9 mouse cellular contexts compared by ENCODE assay signal in genomic region chr12:86078176-86078552, GRCm38 (mm10). TPM values are rescaled to one million over a fixed set of nuclear protein-coding genes. Genes with fewer than 3 reads are reported as not detected.
DNase-seq lines count a peak whose midpoint lies in the region; ATAC-seq and TF ChIP-seq lines count a peak whose summit lies in the region.
"Had no signal": no experiment of that assay in that cellular context is flagged by ENCODE, and none has a peak within 500 bp of the region (broad histone marks: within the 10 kb centered on the region; RNA-seq: fewer than 3 reads in every experiment).

No protein-coding gene starts in this region.

- H3K79me2 ChIP-seq in myocyte (ENCODE audit: control insufficient read depth, insufficient read depth) = peaks cover 54% of the 10 kb centered on the region

- H3K9me3 ChIP-seq in kidney, postnatal 0 days (replicated peaks; ENCODE audit: low read length) = no peaks in the 10 kb centered on the region
- no peaks in the 10 kb centered on the region for H3K9me3 ChIP-seq in embryonic facial prominence, embryonic 13.5 days
- H3K9me3 ChIP-seq in hindbrain, postnatal 0 days (ENCODE audit: low read length) = no peaks in the 10 kb centered on the region

- no peaks in the 10 kb centered on the region for H3K27me3 ChIP-seq in kidney, postnatal 0 days (ENCODE audit: insufficient read depth, low read length)
- H3K27me3 ChIP-seq in embryonic facial prominence, embryonic 13.5 days = no peaks in the 10 kb centered on the region
- no peaks in the 10 kb centered on the region for H3K27me3 ChIP-seq in hindbrain, postnatal 0 days (ENCODE audit: insufficient read depth, low read length)
- H3K27me3 ChIP-seq in myocyte (ENCODE audit: control insufficient read depth, insufficient read depth, insufficient read length) = no peaks in the 10 kb centered on the region

- WGBS in kidney, postnatal 0 days = 15% methylated on average over 9 of the region's 9 CpGs
- 4% methylated on average over 9 of the region's 9 CpGs for WGBS in embryonic facial prominence, embryonic 13.5 days
- WGBS in hindbrain, postnatal 0 days = 18% methylated on average over 9 of the region's 9 CpGs

- H3ac ChIP-seq in myocyte (ENCODE audit: control insufficient read depth, insufficient read length) = peak overlapping the region; percentile 27

- H3K27ac ChIP-seq in kidney, postnatal 0 days = peak overlapping the region; percentile 83
- peak overlapping the region; percentile 99 for H3K27ac ChIP-seq in embryonic facial prominence, embryonic 13.5 days
- peak overlapping the region; percentile 77; the same call in 1 of the 2 replicates for H3K27ac ChIP-seq in hindbrain, postnatal 0 days

- peak overlapping the region; percentile 52 for H3K4me3 ChIP-seq in kidney, postnatal 0 days (replicated peaks; ENCODE audit: low read depth, low read length)
- H3K4me3 ChIP-seq in embryonic facial prominence, embryonic 13.5 days = peak overlapping the region; percentile 58
- H3K4me3 ChIP-seq in hindbrain, postnatal 0 days (ENCODE audit: low read length) = peak overlapping the region; percentile 49
- H3K4me3 ChIP-seq in myocyte = peak overlapping the region; percentile 78

- ATAC-seq in kidney, postnatal 0 days (replicated peaks; ENCODE audit: low FRiP score, low read depth) = no peak
- no peak for ATAC-seq in embryonic facial prominence, embryonic 13.5 days (ENCODE audit: insufficient number of reproducible peaks, insufficient read depth, low FRiP score, low TSS enrichment, low read depth)
- no peak for ATAC-seq in hindbrain, postnatal 0 days

- peak overlapping the region; percentile 66; the same call in 1 of the 2 replicates for H3K9ac ChIP-seq in kidney, postnatal 0 days (ENCODE audit: low read depth, low read length)
- peak overlapping the region; percentile 82 for H3K9ac ChIP-seq in embryonic facial prominence, embryonic 13.5 days
- peak overlapping the region; percentile 52 for H3K9ac ChIP-seq in hindbrain, postnatal 0 days (replicated peaks; ENCODE audit: low read length)

- no peak for DNase-seq in kidney, postnatal 0 days (ENCODE audit: low spot score)
- DNase-seq in kidney, postnatal 36 days = no peak
- no peak for DNase-seq in hindbrain, postnatal 0 days (ENCODE audit: low spot score)
- DNase-seq in thymus, adult 18-20 months = no peak
- DNase-seq in adipocyte (ENCODE audit: low spot score) = no peak
- no peak for DNase-seq in cerebellum, postnatal 4 days (ENCODE audit: low spot score in 2 of 2)

- H3K36me3 ChIP-seq in kidney, postnatal 0 days (ENCODE audit: insufficient read depth, low read length) = no peaks in the 10 kb centered on the region
- no peaks in the 10 kb centered on the region for H3K36me3 ChIP-seq in embryonic facial prominence, embryonic 13.5 days
- H3K36me3 ChIP-seq in hindbrain, postnatal 0 days (ENCODE audit: insufficient read depth, low read length) = no peaks in the 10 kb centered on the region
- H3K36me3 ChIP-seq in myocyte (ENCODE audit: control insufficient read depth, insufficient read depth) = peaks cover 5% of the 10 kb centered on the region

- H3K4me1 ChIP-seq in kidney, postnatal 0 days (replicated peaks; ENCODE audit: insufficient read depth, low read length) = peaks cover 9% of the 10 kb centered on the region; the same call in 1 of the 2 replicates
- H3K4me1 ChIP-seq in embryonic facial prominence, embryonic 13.5 days = peaks cover 38% of the 10 kb centered on the region
- peaks cover 22% of the 10 kb centered on the region; the same call in 1 of the 2 replicates for H3K4me1 ChIP-seq in hindbrain, postnatal 0 days (ENCODE audit: insufficient read depth, low read length)

- TF ChIP-seq CTCF in kidney, postnatal 0 days (IDR thresholded peaks at IDR 0.05; ENCODE audit: low read depth) = no peak
- no peak for TF ChIP-seq CTCF in hindbrain, postnatal 0 days (IDR thresholded peaks at IDR 0.05; ENCODE audit: low read depth)

- no peak for TF ChIP-seq POLR2A in myocyte (IDR thresholded peaks at IDR 0.05; ENCODE audit: insufficient read length, low read depth)

- peak overlapping the region; percentile 84 for H3K4me2 ChIP-seq in kidney, postnatal 0 days (ENCODE audit: low read length)
- H3K4me2 ChIP-seq in embryonic facial prominence, embryonic 13.5 days = peak overlapping the region; percentile 91
- peak overlapping the region; percentile 97 for H3K4me2 ChIP-seq in hindbrain, postnatal 0 days (ENCODE audit: low read depth, low read length)
- peak overlapping the region; percentile 67 for H3K4me2 ChIP-seq in myocyte (ENCODE audit: low read depth)

TF ChIP-seq in myocyte, 11 proteins besides CTCF, POLR2A, EP300 and RAD21:
- TF ChIP-seq CEBPB (IDR thresholded peaks at IDR 0.05; ENCODE audit: insufficient read depth, poor library complexity, severe bottlenecking) (no peak), MYOD1 (IDR thresholded peaks at IDR 0.05; ENCODE audit: control insufficient read depth in 1 of 3, insufficient read length in 2 of 3, low read depth in 2 of 3) (no peak), MYOG (IDR thresholded peaks at IDR 0.05; ENCODE audit: control insufficient read depth in 1 of 3, insufficient read depth in 1 of 3, insufficient read length in 2 of 3, low read depth in 2 of 3) (peak in 1 of 3 experiments; percentile 29)

RNA-seq across cellular contexts. Expression of gene Tgfb3, which starts 0.7 kb away (rescaled TPM):
- 16.6 and 19.3 TPM in 2 replicates for polyA plus RNA-seq in kidney, postnatal 0 days (2015; fragmentation: Nextera tagmentation; extraction: Ambion mirVana)
- 43.1 and 48.0 TPM in 2 replicates for polyA plus RNA-seq in embryonic facial prominence, embryonic 13.5 days (2015; fragmentation: Nextera tagmentation; extraction: Ambion mirVana)
- 4.0 and 5.9 TPM in 2 replicates for total RNA-seq in hindbrain, postnatal 0 days (2014; rRNA removed)
- polyA plus RNA-seq in hindbrain, postnatal 0 days (2015; fragmentation: Nextera tagmentation; extraction: Ambion mirVana) = 4.4 and 4.5 TPM in 2 replicates
- 79.2 TPM for polyA plus RNA-seq in myocyte (2012; fragmentation: generic; extraction: Trizol)

RNA-seq across cellular contexts. Expression of gene Ift43, which starts 4.2 kb away (rescaled TPM):
- 87.0 and 87.3 TPM in 2 replicates for polyA plus RNA-seq in kidney, postnatal 0 days (2015; fragmentation: Nextera tagmentation; extraction: Ambion mirVana)
- polyA plus RNA-seq in embryonic facial prominence, embryonic 13.5 days (2015; fragmentation: Nextera tagmentation; extraction: Ambion mirVana) = 80.3 and 90.9 TPM in 2 replicates
- total RNA-seq in hindbrain, postnatal 0 days (2014; rRNA removed) = 14.4 and 22.4 TPM in 2 replicates
- 39.1 and 41.5 TPM in 2 replicates for polyA plus RNA-seq in hindbrain, postnatal 0 days (2015; fragmentation: Nextera tagmentation; extraction: Ambion mirVana)
- 93.4 TPM for polyA plus RNA-seq in myocyte (2012; fragmentation: generic; extraction: Trizol)
- total RNA-seq: granulocyte monocyte progenitor cell, adult 5-6 weeks had no signal
